Mouse (Mus musculus) stomach, postnatal 0 days (tissue): ENCODE results near the gene Apba1.

Experiments used
- CTCF ChIP-seq: IDR thresholded peaks from 2 replicates; pipeline ENCODE4 v1.5.1; 2016; ENCODE audit warnings: antibody characterized with exemption, low read depth, mild to moderate bottlenecking, moderate library complexity
- EP300 ChIP-seq: optimal IDR thresholded peaks from 2 replicates; pipeline ENCODE3; 2016; ENCODE audit warnings: antibody characterized with exemption

DNA sequence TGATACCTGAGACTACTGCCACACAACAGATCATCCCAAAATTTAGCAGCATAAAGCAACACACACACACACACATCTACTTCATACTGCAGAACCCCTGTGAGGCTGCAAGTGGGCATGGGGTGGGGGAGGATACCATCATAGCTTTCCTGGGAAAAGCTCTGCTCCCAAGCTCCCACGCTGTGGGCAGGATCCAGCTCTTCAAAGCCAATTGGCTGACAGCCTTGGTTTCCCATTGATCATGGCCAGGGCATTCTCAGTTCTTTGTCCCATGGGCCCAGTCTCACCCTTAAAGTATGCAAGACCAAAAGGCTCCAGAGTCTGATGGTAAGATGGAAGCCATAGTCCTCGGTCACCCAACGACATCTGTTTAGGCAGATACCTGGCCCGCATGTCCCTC, 143.1 kb downstream of the Apba1 start:
- TF ChIP-seq CTCF (no peak), EP300 (no peak)
